Mouse (Mus musculus): ENCODE data around the gene Fhl3. TPM values are rescaled to one million over a fixed set of nuclear protein-coding genes. Genes with fewer than 3 reads are reported as not detected.
"Not testable (repeated sequence)": the region's sequence is repeated elsewhere in the genome, so short reads cannot be mapped to it uniquely, and the experiment has no call there.

Fhl3 gene
- polyA plus RNA-seq, 1 experiment = 3.3 TPM

- not testable (repeated sequence) for DNase-seq (ENCODE audit: low read depth, low spot score)
- WGBS = 91% methylated on average over 25 of the region's 25 CpGs
Observed at GRCm38 (mm10) chr4:124707381-124708199, 7.1 kb downstream of the Fhl3 start.

DNA sequence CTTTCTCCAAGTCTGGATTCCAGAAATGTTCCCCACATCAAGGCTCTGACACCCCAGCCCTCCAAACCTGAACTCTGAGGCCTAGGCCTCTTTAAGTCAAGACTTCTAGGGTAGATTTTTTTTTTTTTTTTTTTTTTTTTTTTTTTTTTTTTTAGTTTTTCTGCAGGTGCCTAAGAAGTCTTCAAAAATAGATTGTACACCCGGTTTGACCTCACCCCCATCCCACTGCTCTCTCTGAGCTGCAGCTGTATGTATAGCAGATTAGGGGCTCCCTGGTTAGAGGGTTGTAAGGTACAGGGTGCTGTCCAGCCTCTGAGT, 7.7 kb downstream of the Fhl3 start:
- DNase-seq (ENCODE audit: low read depth, low spot score) = not testable (repeated sequence)

DNA sequence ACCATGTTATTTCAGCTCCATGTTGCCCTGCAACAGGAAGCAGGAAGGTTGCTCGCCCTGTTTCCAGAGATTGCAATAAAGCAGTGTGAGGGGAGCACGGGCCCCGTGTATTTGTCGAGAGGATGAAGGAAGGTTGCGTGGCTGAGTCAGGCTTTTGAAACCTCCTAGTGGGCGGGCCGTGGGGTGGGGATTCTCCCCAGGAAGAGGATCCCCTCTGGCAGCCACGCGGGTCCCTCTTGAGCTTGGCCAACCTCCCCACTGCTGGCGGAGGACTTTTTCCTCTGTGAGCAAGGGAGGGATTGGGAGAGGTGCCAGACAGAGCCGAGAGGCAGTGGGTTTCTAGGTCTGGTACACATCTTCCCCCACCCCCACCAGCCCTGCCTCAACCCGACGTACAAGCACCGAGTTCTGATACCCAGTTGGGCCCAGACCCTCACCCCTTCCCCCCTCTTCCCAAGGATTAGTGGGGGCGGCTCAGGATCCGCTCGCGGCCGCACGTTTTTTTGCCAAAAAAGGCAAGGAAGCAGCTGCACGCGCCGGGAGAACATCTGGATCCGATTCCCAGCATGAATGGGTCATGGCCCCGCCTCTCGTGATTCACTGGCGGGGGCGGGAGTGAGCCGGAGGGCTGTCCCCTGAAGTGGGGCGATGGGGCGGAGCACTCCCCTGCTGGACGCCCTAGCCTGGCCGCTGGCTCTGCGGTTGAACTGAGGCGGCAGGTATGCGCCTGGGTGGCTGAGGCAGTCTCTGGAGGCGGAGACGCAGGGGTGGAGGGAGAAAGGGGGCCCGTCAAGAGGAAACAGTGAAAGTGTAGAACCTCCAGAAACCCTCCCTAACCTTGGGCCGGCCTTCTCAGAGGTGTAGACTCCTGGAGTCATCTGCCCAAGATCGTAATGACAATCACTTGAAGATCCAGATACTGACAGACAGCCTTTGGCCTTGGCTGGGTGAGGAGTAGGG, 8.3 kb downstream of the Fhl3 start:
- no peak for DNase-seq (ENCODE audit: low read depth, low spot score)
- under 1% methylated on average over 41 of the region's 41 CpGs for WGBS

More for the DNA sequence above, 7.7 kb downstream of the Fhl3 start:
- WGBS = 20% methylated on average over 1 of the region's 1 CpGs

DNA sequence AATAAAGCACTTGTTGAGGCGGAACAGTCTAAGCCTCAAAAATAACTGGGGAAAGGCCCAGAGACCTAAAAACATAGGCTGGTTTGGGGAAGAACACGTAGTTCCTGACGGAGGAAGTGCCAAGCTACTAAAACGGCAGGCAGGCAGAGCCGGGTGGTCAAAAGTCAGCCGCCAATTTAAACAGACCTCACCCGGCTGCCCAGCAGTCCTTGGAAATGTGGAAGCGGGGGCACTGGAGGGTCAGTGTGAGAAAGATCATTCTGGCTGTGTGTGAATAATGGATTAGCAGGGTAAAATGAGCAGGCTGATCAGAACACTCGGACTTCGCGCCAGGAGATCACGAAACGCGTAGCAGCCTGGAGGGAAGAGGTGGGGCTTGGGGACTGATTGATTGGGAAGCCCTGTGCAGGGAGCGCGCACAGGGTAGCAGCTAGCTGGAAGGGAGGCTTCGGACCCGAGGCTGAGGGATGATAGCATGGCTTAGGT, 9.5 kb downstream of the Fhl3 start:
- 3% methylated on average over 18 of the region's 18 CpGs for WGBS
- DNase-seq (ENCODE audit: low read depth, low spot score) = no peak

- 5% methylated on average over 5 of the region's 5 CpGs for WGBS
- no peak for DNase-seq (ENCODE audit: low read depth, low spot score)
Observed at GRCm38 (mm10) chr4:124710776-124711291, 10.3 kb downstream of the Fhl3 start.

DNA sequence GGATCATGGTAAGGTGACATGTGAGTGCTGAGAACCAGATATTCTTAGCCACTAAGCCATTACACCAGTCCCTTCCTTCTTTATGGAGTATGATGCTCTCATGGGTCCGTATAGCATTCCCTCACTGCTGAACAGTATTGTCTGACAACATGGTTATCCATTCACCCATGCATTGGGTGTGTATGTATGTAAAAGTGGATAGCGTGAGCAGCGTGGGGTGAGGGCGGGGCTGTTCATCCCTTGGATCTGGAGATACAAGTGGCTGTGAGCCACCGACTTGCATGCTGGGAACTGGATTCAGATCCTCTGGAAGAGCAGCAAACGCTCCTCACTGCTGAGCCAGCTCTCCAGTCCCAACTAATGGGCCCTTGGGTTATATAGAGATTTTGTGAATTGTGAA, 12.1 kb downstream of the Fhl3 start:
- DNase-seq (ENCODE audit: low read depth, low spot score) = no peak
- WGBS = 58% methylated on average over 6 of the region's 6 CpGs

GRCm38 (mm10) chr4:124713850-124714249, 13.3 kb downstream of the Fhl3 start:
- WGBS = 68% methylated on average over 5 of the region's 5 CpGs
- not testable (repeated sequence) for DNase-seq (ENCODE audit: low read depth, low spot score)

GRCm38 (mm10) chr4:124714545-124715481, 14.3 kb downstream of the Fhl3 start, which contains the start of gene Sf3a3:
Gene Sf3a3, plus strand, starts transcription at chr4:124714776.
- under 1% methylated on average over 57 of the region's 57 CpGs for WGBS

DNA sequence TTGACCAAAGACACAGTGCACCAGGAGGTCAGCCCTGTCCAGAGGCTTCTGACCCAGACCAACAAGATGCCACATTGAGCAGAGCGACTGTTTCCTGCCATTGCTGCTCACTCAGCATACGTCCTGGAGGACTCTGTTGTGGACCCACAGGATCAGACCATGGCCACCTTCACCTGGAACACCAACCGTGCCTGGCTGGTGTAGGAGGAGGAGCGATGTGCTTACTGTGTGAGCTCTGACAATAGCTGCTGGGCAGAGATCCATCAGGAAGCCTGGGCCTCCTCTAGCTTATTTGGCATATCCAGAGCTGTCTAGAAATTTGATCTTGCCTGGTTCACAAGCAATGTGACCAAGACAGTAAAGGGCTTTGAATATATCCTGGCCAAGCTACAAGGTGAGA, 18.6 kb downstream of the Fhl3 start:
- no peak for DNase-seq (ENCODE audit: low read depth, low spot score)
- 91% methylated on average over 4 of the region's 4 CpGs for WGBS

More at GRCm38 (mm10) chr4:124714545-124715481, 14.3 kb downstream of the Fhl3 start, which contains the start of gene Sf3a3:
- DNase-seq (ENCODE audit: low read depth, low spot score) = no peak

- no peak for DNase-seq (ENCODE audit: low read depth, low spot score)
- WGBS = 91% methylated on average over 6 of the region's 6 CpGs
Observed at GRCm38 (mm10) chr4:124726121-124726520, 25.6 kb downstream of the Fhl3 start.

DNA sequence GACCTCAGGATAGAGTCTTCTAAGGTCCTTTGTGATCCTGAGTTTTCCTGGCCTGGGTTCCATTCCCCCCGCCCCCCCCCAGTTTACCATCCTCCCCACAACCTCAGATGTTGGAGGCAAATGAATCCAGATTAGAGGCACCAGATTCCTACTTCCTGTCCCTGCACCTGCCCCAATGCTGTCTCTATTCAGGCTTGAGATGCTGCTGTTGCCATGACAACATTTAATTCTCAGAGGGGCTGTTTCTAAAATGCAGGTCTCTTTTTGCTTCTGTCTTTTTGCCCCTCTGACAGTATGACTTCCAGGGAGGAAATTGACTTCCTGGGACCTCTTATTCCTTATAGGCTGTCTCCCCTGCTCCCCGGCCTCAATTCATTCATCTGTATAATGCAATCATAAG, 36.5 kb downstream of the Fhl3 start:
- WGBS = 74% methylated on average over 2 of the region's 2 CpGs
- no peak for DNase-seq (ENCODE audit: low read depth, low spot score)

DNA sequence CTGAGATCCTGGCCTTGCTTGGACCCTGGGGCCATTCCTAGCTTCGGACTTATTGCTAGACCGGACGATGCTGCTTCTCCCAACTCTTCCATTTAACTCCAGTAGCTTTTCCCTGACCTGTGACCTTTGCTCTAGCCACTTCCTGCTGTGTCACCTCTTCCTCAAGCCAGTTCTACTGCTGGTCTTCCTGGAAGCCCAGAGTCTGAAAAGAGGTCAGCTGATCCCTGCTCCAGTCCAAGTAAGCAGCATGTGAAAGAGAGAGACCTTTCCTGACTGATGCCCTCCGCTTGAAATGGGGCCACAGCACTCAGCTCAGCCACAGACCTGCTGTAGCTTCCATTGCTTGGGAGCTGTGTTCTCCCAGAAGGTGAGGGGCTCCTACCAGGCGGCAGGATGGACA, 37.0 kb downstream of the Fhl3 start:
- DNase-seq (ENCODE audit: low read depth, low spot score) = no peak
- 72% methylated on average over 5 of the region's 5 CpGs for WGBS

DNA sequence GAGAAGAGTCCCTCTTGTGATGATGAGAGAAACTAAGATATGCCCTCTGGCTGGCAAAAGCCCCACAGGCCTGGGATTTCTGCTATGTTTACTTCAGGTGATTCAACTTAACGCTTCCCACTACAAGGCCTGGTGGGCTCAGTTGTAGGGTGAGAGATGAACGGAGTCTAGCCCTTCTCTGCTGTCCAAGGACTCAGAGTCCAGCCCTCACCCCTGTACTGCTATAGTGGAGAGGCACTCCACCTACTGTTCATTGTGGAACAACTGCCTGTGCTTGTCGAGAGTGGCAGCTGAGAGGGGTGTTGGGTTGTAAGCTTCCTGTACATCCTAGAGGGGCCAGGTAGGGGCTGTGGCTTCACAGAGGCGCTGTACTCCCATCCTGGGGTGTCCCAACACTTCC, 37.5 kb downstream of the Fhl3 start:
- no peak for DNase-seq (ENCODE audit: low read depth, low spot score)
- 49% methylated on average over 4 of the region's 4 CpGs for WGBS

DNA sequence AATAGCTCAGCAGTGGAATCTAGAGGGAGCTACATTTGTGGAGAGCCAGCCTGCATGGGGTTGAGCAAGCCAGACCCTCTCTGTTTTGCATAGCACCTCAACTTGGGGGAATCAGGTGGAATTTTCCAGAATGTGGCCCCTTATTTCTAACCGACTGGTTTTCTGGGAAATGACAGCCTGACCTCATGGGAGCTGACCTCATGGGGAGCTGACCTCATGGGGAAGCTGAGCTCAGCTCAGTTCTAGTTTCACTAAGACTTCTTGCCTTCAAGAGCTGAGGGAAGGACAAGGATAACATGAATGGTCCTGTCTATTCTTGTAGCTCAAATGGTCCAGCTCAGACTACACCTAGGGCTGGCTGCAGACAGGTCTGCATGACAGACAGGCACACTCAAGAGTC, 38.3 kb downstream of the Fhl3 start:
- 63% methylated on average over 1 of the region's 1 CpGs for WGBS

GRCm38 (mm10) chr4:124741376-124742343, 41.2 kb downstream of the Fhl3 start, which contains the start of gene Inpp5b:
Gene Inpp5b, plus strand, starts transcription at chr4:124741850.
- no peak for DNase-seq (ENCODE audit: low read depth, low spot score)
- 7% methylated on average over 25 of the region's 25 CpGs for WGBS

More for the DNA sequence above, 38.3 kb downstream of the Fhl3 start:
- DNase-seq (ENCODE audit: low read depth, low spot score) = no peak

DNA sequence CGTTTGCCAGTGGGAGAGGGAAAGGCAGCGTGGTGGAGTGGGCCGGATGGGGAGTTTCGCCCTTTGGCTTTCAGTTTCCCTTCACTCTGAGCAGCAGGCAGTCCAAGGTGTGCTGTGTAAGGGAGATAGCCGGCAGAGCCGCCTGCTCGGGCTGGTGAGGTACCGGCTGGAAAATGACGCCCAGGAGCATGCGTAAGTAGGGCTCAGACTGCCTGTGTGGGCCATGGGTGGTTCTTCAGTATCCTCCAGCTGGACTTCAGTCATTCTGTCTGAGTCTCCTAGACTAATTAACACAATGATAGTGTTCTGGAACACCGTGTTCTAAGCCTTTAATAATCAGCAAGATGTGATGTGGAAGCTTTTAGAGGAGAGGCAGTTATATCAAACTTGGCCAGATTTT, 42.3 kb downstream of the Fhl3 start:
- DNase-seq (ENCODE audit: low read depth, low spot score) = no peak
- 81% methylated on average over 11 of the region's 11 CpGs for WGBS

DNA sequence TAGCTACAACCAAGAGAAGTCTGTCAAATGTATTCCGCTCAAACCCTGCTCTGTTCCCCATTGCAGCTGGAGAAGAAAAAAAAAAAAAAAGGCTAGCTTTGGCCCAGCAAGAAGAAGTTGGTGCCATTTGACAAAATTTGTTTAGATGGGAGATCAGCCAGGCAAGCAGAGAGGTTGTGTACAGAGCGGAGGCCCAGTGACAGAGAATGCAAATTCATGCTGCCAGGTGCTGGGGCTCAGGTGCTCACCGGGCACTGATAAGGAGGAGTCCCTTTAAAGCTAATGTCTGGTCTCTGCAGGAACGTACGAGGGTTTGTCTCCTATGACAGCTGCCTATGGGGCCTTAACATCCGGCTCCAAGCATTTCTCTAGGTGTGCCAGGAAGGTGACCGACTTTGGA, 46.1 kb downstream of the Fhl3 start:
- WGBS = 86% methylated on average over 7 of the region's 7 CpGs
- DNase-seq (ENCODE audit: low read depth, low spot score) = no peak

DNA sequence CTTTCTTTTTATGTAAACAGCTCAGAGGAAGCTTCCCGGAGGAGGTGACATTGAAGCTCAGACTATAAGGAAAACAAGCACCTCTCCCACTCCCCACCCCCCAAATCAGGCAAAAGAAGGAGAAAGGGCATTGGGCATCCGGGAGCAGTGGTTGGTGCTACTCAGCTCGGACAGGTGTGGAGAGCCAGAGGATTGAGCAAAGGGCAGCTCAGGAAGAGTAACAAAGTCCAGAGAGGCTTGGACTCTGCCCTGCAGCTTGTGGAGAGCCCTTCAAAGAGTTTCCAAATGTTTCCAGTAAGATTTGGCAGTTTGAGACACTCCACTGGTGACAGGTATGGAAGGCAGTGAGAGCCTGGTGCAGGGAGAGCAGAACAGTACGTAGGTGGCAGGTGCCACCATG, 47.4 kb downstream of the Fhl3 start:
- WGBS = 34% methylated on average over 4 of the region's 4 CpGs
- no peak for DNase-seq (ENCODE audit: low read depth, low spot score)

All from large intestine, adult 2 months (tissue).